Mouse (Mus musculus) myocyte (in vitro differentiated cells): ENCODE data around the gene Aldh1b1.

Experiments used
- E2F4 ChIP-seq: IDR thresholded peaks from one replicate; pipeline ENCODE4 v1.6.1; 2011; ENCODE audit warnings: mild to moderate bottlenecking, control low read depth, moderate library complexity; ENCODE audit not compliant: insufficient read depth
- MAX ChIP-seq: IDR thresholded peaks from one replicate; pipeline ENCODE4 v1.6.1; 2011; ENCODE audit warnings: low read depth, mild to moderate bottlenecking, control low read depth
- MYOD1 ChIP-seq, 3 experiments: IDR thresholded peaks; one replicate each; pipeline ENCODE4 v1.6.1; 2011; ENCODE audit warnings: control low read depth in 2 of 3, low read depth in 2 of 3, mild to moderate bottlenecking in 2 of 3, moderate library complexity in 1 of 3; ENCODE audit not compliant: insufficient read length in 2 of 3, control insufficient read depth in 1 of 3
- MYOG ChIP-seq, 3 experiments: IDR thresholded peaks; one replicate each; pipeline ENCODE4 v1.6.1; 2011; ENCODE audit warnings: control low read depth in 2 of 3, low read depth in 2 of 3, mild to moderate bottlenecking in 2 of 3; ENCODE audit not compliant: insufficient read length in 2 of 3, control insufficient read depth in 1 of 3, insufficient read depth in 1 of 3
- POLR2A ChIP-seq: IDR thresholded peaks from one replicate; pipeline ENCODE4 v1.6.1; 2011; ENCODE audit warnings: low read depth, mild to moderate bottlenecking, control low read depth, moderate library complexity; ENCODE audit not compliant: insufficient read length
- TCF12 ChIP-seq: IDR thresholded peaks from one replicate; pipeline ENCODE4 v1.6.1; 2011; ENCODE audit warnings: mild to moderate bottlenecking, control low read depth; ENCODE audit not compliant: poor library complexity, insufficient read depth, severe bottlenecking
- TCF3 ChIP-seq: IDR thresholded peaks from one replicate; pipeline ENCODE4 v1.6.1; 2011; ENCODE audit warnings: low read depth, control low read depth; ENCODE audit not compliant: insufficient read length
- USF1 ChIP-seq: IDR thresholded peaks from one replicate; pipeline ENCODE4 v1.6.1; 2011; ENCODE audit warnings: low read depth, mild to moderate bottlenecking, control low read depth, moderate library complexity

DNA sequence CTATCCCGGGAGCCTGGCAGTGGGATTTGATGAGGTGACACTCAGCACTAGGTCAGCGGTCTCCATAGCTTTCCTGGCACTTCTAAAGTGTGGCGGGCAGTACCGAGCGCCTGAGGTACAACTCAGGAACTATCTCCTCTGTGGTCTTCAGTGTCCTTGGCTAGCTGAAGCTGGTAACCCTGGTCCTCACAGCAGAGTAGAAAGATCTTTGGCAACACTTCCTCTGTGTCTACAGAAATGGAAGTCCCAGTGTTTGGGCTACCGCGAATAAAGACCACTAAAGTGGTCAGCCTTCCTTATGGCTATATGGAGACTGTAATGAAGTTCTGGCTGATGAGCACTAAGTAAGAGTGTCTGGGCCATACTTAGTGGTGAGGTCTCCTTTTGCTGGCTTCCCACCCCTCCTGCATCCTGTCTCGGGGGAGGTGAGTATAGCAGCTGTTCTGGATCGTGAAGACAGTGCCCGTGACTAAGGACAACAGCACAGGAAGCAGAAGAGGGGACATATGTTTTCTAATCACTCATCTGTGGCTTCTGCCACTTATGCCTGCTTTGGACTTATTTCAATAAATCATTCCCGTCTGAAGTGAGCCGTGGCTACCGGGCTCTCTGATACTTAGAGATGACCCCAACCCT is 10.3 kb upstream of the Aldh1b1 start:
- TF ChIP-seq POLR2A (no peak), USF1 (no peak), TCF12 (no peak), MAX (no peak), E2F4 (no peak), MYOG (IDR thresholded peaks at IDR 0.05; ENCODE audit: control insufficient read depth in 1 of 3, insufficient read depth in 1 of 3, insufficient read length in 2 of 3, low read depth in 2 of 3) (no peak), MYOD1 (IDR thresholded peaks at IDR 0.05; ENCODE audit: control insufficient read depth in 1 of 3, insufficient read length in 2 of 3, low read depth in 2 of 3) (no peak), TCF3 (no peak)
